Mouse (Mus musculus) CH12.LX (cell line): ENCODE results near the gene Pdzd2. TPM values are rescaled to one million over a fixed set of nuclear protein-coding genes. Genes with fewer than 3 reads are reported as not detected.

ENCODE experiments used
- DNase-seq: peaks from one replicate; pipeline ENCODE4 v3.0.0-alpha.2; 2013; ENCODE audit errors: extremely low read depth
- H3K27ac ChIP-seq: 2 replicates; pipeline ENCODE4 v1.5.1; 2012; ENCODE audit warnings: low read depth, mild to moderate bottlenecking, control low read depth, moderate library complexity; ENCODE audit not compliant: insufficient read depth
- H3K27me3 ChIP-seq: replicated peaks from 2 replicates; pipeline ENCODE3; 2012; ENCODE audit warnings: inconsistent platforms
- H3K36me3 ChIP-seq, 2 experiments: replicated peaks in 1 of 2; 2 replicates each; pipeline versions ENCODE3 to v1.6.1; 2012; ENCODE audit warnings: inconsistent platforms in 1 of 2, low read length in 1 of 2, mild to moderate bottlenecking in 1 of 2, mixed read lengths in 1 of 2, moderate library complexity in 1 of 2; ENCODE audit not compliant: control insufficient read depth in 1 of 2, insufficient read depth in 1 of 2
- H3K4me1 ChIP-seq, 2 experiments: 2 replicates each; pipeline ENCODE4 v1.6.1; 2012; ENCODE audit warnings: inconsistent platforms in 1 of 2, moderate library complexity in 1 of 2; ENCODE audit not compliant: insufficient read depth in 2 of 2, control insufficient read depth in 1 of 2
- H3K4me2 ChIP-seq: 2 replicates; pipeline ENCODE4 v1.6.1; 2012; ENCODE audit warnings: low read depth, mild to moderate bottlenecking, control low read depth; ENCODE audit not compliant: poor library complexity, insufficient read depth, severe bottlenecking
- H3K4me3 ChIP-seq, 3 experiments: fragments of 150-350 bp in 1 of 3; sonication (generic) in 1 of 3; replicated peaks in 1 of 3; 2 replicates each; pipeline versions ENCODE3 to v1.5.1; 2011 to 2012; ENCODE audit warnings: low read depth in 2 of 3, low read length in 2 of 3, mild to moderate bottlenecking in 2 of 3, moderate library complexity in 2 of 3, control low read depth in 1 of 3, improper control_type of control experiment in 1 of 3, inconsistent platforms in 1 of 3, mixed read lengths in 1 of 3; ENCODE audit not compliant: poor library complexity in 1 of 3
- H3K79me2 ChIP-seq: replicated peaks from 2 replicates; pipeline ENCODE4 v1.6.1; 2012; ENCODE audit warnings: mild to moderate bottlenecking, moderate library complexity; ENCODE audit not compliant: control insufficient read depth, poor library complexity, insufficient read depth, severe bottlenecking; ENCODE audit errors: extremely low read depth
- H3K9ac ChIP-seq: 2 replicates; pipeline ENCODE4 v1.6.1; 2012; ENCODE audit warnings: low read depth, mild to moderate bottlenecking, control low read depth, moderate library complexity; ENCODE audit not compliant: insufficient read depth
- H3K9me3 ChIP-seq: replicated peaks from 2 replicates; pipeline ENCODE3; 2012; ENCODE audit warnings: low read length, inconsistent platforms, mixed read lengths
- BHLHE40 ChIP-seq: IDR thresholded peaks from 2 replicates; pipeline ENCODE4 v1.6.1; 2011; ENCODE audit warnings: mild to moderate bottlenecking, low read depth, low read length, improper control_type of control experiment
- CHD2 ChIP-seq: IDR thresholded peaks from 2 replicates; pipeline ENCODE4 v1.6.1; 2011; ENCODE audit warnings: low read length, improper control_type of control experiment
- ELF1 ChIP-seq: IDR thresholded peaks from 2 replicates; pipeline ENCODE4 v1.6.1; 2014; ENCODE audit warnings: low read depth, mild to moderate bottlenecking, inconsistent platforms, low read length, improper control_type of control experiment
- JUN ChIP-seq: IDR thresholded peaks from 2 replicates; pipeline ENCODE4 v1.6.1; 2011; ENCODE audit warnings: low read depth, mild to moderate bottlenecking, low read length, improper control_type of control experiment, moderate library complexity; ENCODE audit not compliant: insufficient read depth
- MAX ChIP-seq: IDR thresholded peaks from 2 replicates; pipeline ENCODE4 v1.6.1; 2011; ENCODE audit warnings: low read length, improper control_type of control experiment
- dilution Hi-C: fragments of 300-500 bp; cut with MboI; formaldehyde crosslinking; loops from 2 replicates; pipeline ENCODE4 v1.14.3; 2020; ENCODE audit warnings: low sequenced_read_pairs; ENCODE audit not compliant: extremely low pct_unique_long_range_greater_than_20kb, extremely low pct_ligation_motif_present
- in situ Hi-C: fragments of 300-500 bp; cut with MboI; formaldehyde crosslinking; loops from 3 replicates; pipeline ENCODE4 v1.14.3; 2019; ENCODE audit warnings: low sequenced_read_pairs, low pct_ligation_motif_present, low pct_unique_long_range_greater_than_20kb, mixed read lengths
- polyA plus RNA-seq: library from polyadenylated mRNA; unstranded; fragments of >175 nt; gene quantifications from 2 replicates; pipeline ENCODE4 v1.2.1, GENCODE M21; 2012; ENCODE audit warnings: low read depth; ENCODE audit not compliant: insufficient read length
- total RNA-seq, 2 experiments: library from RNA; depleted of rRNA; stranded (reverse); fragments of 300-350 nt in 1 of 2; fragments of >200 nt in 1 of 2; gene quantifications; 2 replicates each; pipeline ENCODE4 v1.2.3; 2012 to 2014

Pdzd2 gene
- total and polyA plus RNA-seq, 3 experiments, result 0.04 to 0.24 (median 0.17) TPM

DNA sequence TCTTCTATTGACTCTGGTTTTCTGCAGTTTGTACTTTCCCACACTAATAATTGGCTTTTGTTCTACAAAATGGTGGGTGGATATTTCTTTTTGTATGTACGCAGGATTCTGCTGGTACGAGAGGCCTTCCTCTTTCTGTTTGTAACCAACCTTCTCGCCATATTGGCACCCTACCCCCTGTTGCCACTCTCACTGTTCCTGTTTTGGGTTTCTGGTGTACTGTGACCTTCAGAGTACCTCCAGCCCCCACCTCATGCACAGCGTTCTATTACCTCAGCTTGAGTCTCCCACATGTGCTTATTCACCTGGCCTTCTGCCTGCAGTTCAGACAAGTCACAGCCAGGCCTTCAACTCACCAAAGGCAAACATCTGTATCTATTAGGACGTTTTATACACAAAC lies 389.9 kb downstream of the Pdzd2 start:
- no peak overlapping the region for H3K4me3 ChIP-seq
- no peak for DNase-seq
- dilution Hi-C loops, result no loop called here
- no peak overlapping the region for H3K4me2 ChIP-seq
- H3K9me3 ChIP-seq, result no peaks in the 10 kb centered on the region
- H3K27me3 ChIP-seq, result no peaks in the 10 kb centered on the region
- in situ Hi-C loops, result no loop called here
- no peak overlapping the region for H3K9ac ChIP-seq
- H3K4me1 ChIP-seq, result peaks cover 0 to 27% of the 10 kb centered on the region in 2 experiments; a peak in 2 of 4 replicates
- H3K36me3 ChIP-seq, result peaks cover 37 to 84% of the 10 kb centered on the region in 2 experiments
- no peak overlapping the region for H3K27ac ChIP-seq
- no peak for TF ChIP-seq CHD2
- peaks cover 2% of the 10 kb centered on the region for H3K79me2 ChIP-seq

DNA sequence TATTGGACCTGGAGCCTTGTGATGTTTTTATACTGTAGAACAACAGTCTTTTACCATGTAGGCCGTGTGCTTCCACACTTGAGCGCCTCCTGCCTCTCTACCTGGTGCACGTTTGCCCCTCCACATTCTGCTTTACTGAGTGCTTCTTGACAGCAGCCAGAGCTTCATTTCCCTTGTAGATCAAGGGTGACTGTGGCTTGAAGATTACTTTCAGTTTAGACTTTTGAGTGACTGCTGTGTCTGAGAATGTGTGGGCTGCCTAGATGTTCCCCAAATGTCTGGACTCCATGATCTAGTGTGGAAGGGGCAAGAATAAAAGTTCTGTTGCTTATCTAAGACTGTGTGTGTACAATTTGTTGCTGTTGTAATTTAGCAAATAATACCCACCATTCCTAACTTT lies 390.8 kb downstream of the Pdzd2 start:
- in situ Hi-C loops (no loop called here), dilution Hi-C loops (no loop called here)
- Histone ChIP-seq H3K4me1 (peaks cover 0 to 27% of the 10 kb centered on the region in 2 experiments; a peak in 2 of 4 replicates), H3K79me2 (peaks cover 2% of the 10 kb centered on the region), H3K9me3 (no peaks in the 10 kb centered on the region), H3K9ac (no peak overlapping the region), H3K27me3 (no peaks in the 10 kb centered on the region), H3K4me3 (no peak overlapping the region), H3K36me3 (peaks cover 38 to 87% of the 10 kb centered on the region in 2 experiments), H3K27ac (no peak overlapping the region), H3K4me2 (no peak overlapping the region)
- DNase-seq, result peak; percentile 19
- TF ChIP-seq BHLHE40 (no peak), JUN (no peak)

DNA sequence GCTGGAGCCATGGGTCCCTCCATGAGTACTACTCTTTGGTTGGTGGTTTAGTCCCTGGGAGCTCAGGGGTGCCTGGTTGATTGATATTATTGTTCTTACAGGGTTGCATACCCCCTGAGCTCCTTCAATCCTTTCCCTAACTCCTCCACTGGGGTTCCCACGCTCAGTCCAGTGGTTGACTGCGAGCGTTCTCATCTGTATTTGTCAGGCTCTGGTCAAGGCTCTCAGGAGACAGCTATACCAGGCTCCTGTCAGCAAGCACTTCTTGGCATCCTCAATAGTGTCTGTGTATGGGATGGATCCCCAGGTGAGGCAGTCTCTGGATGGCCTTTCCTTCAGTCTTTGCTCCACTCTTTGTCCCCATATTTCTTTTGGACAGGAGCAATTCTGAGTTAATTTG lies 392.8 kb downstream of the Pdzd2 start:
- no peaks in the 10 kb centered on the region for H3K9me3 ChIP-seq
- dilution Hi-C loops (no loop called here), in situ Hi-C loops (no loop called here)
- no peak overlapping the region for H3K4me3 ChIP-seq
- H3K4me1 ChIP-seq, result peaks cover 0 to 27% of the 10 kb centered on the region in 2 experiments; a peak in 2 of 4 replicates
- no peak overlapping the region for H3K27ac ChIP-seq
- H3K79me2 ChIP-seq, result peaks cover 2% of the 10 kb centered on the region
- no peak overlapping the region for H3K9ac ChIP-seq
- TF ChIP-seq ELF1, result no peak
- H3K27me3 ChIP-seq, result no peaks in the 10 kb centered on the region
- no peak for DNase-seq
- H3K4me2 ChIP-seq, result no peak overlapping the region
- H3K36me3 ChIP-seq, result peaks cover 36 to 84% of the 10 kb centered on the region in 2 experiments

DNA sequence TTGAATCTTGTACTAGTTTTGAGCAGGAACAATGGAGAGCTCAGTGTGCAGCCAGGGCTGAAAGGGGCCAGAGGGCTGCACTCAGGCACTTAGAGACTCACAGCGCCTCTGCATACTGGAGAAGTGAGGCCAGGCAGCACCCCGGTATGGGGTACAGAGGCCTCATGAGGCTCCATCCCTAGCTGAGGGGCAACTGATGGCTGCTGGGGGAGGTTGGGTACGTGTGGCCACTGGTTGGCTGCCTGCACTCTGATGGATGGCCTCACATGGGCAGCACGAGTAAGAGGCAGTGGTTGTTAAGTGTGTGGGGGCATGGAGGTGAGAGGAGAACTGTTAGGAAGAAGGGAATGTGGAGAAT lies 398.3 kb downstream of the Pdzd2 start:
- H3K4me3 ChIP-seq, result no peak overlapping the region
- no peaks in the 10 kb centered on the region for H3K4me1 ChIP-seq
- H3K9me3 ChIP-seq, result no peaks in the 10 kb centered on the region
- in situ Hi-C loops (no loop called here), dilution Hi-C loops (no loop called here)
- no peak for TF ChIP-seq MAX
- H3K9ac ChIP-seq, result no peak overlapping the region
- peaks cover 38% of the 10 kb centered on the region for H3K79me2 ChIP-seq
- no peak overlapping the region for H3K4me2 ChIP-seq
- no peaks in the 10 kb centered on the region for H3K27me3 ChIP-seq
- no peak overlapping the region; the same call in 1 of the 2 replicates for H3K27ac ChIP-seq
- DNase-seq, result no peak
- peaks cover 23 to 70% of the 10 kb centered on the region in 2 experiments for H3K36me3 ChIP-seq
